Mouse (Mus musculus) hindbrain, postnatal 0 days (tissue): ENCODE measurements around the gene Fam114a1. TPM values are rescaled to one million over a fixed set of nuclear protein-coding genes. Genes with fewer than 3 reads are reported as not detected.

Source experiments
- ATAC-seq: fragments of 200-750 bp; cut with Nextera tagmentation; 2 replicates; pipeline ENCODE4 v1.8.0; 2017; ENCODE audit warnings: mild to moderate bottlenecking, moderate TSS enrichment, moderate library complexity
- DNase-seq: peaks from one replicate; pipeline ENCODE4 v3.0.0-alpha.2; 2015; ENCODE audit warnings: low spot score
- H3K27ac ChIP-seq: fragments of 300-500 bp; sonication (generic); 2 replicates; pipeline ENCODE4 v1.5.1; 2014; ENCODE audit warnings: mild to moderate bottlenecking
- H3K27me3 ChIP-seq: fragments of 300-500 bp; sonication (generic); 2 replicates; pipeline ENCODE4 v1.6.1; 2014; ENCODE audit warnings: low read length, mixed read lengths; ENCODE audit not compliant: insufficient read depth
- H3K36me3 ChIP-seq: fragments of 300-500 bp; sonication (generic); 2 replicates; pipeline ENCODE4 v1.6.1; 2014; ENCODE audit warnings: low read length, mixed read lengths; ENCODE audit not compliant: insufficient read depth
- H3K4me1 ChIP-seq: fragments of 300-500 bp; sonication (generic); 2 replicates; pipeline ENCODE4 v1.6.1; 2014; ENCODE audit warnings: antibody characterized with exemption, low read length, mixed read lengths; ENCODE audit not compliant: insufficient read depth
- H3K4me2 ChIP-seq: fragments of 300-500 bp; sonication (generic); 2 replicates; pipeline ENCODE4 v1.6.1; 2014; ENCODE audit warnings: low read depth, mild to moderate bottlenecking, low read length, moderate library complexity, mixed read lengths
- H3K4me3 ChIP-seq: fragments of 300-500 bp; sonication (generic); 2 replicates; pipeline ENCODE4 v1.5.1; 2014; ENCODE audit warnings: low read length
- H3K9ac ChIP-seq: fragments of 300-500 bp; sonication (generic); replicated peaks from 2 replicates; pipeline ENCODE4 v1.6.1; 2014; ENCODE audit warnings: mild to moderate bottlenecking, low read length, moderate library complexity, mixed read lengths
- H3K9me3 ChIP-seq: fragments of 300-500 bp; sonication (generic); 2 replicates; pipeline ENCODE4 v1.6.1; 2016; ENCODE audit warnings: low read length, mixed read lengths
- CTCF ChIP-seq: IDR thresholded peaks from 2 replicates; pipeline ENCODE4 v1.5.1; 2016; ENCODE audit warnings: antibody characterized with exemption, control low read depth, low read depth
- WGBS: fragments of 180-500 bp; shearing (Covaris S2); extraction: QIAGEN DNeasy Blood & Tissue Kit; methylation state at CpG from one replicate; pipeline ENCODE4 v1.1.7; 2014; 5-methylcytosine and 5-hydroxymethylcytosine counted together
- polyA plus RNA-seq: library from polyadenylated mRNA; unstranded; fragments of >200 nt; fragmentation: Nextera tagmentation; extraction: Ambion mirVana; gene quantifications from 2 replicates; pipeline ENCODE4 v1.2.1, GENCODE M21; 2015
- total RNA-seq: library from RNA; depleted of rRNA; stranded (reverse); fragments of >200 nt; gene quantifications from 2 replicates; pipeline ENCODE4 v1.2.3, GENCODE M21; 2014

The Fam114a1 gene
- total and polyA plus RNA-seq, 2 experiments from 2014 or later: 3.9 to 7.3 TPM

DNA sequence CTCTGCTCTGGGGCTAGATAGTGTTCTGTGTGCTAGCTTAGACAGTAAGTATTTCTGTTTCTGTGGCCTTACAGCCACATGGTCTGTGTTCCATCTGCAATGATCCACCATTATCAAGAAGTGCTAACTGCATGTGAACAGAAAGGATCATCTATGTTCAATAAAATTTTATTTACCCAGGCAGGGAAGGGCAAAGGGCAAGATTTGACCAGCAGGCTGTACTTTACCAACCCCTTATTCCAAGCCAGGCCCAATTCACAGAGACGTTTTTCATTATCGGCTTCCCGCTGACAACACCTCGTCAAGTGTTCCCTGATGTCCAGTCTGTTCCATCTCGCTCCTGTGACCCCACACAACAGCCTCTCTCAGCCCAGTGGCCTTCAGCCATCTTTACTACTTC, 5.2 kb downstream of the Fam114a1 start:
- H3K36me3 ChIP-seq: no peaks in the 10 kb centered on the region
- no peak overlapping the region for H3K4me3 ChIP-seq
- H3K27ac ChIP-seq: no peak overlapping the region
- no peaks in the 10 kb centered on the region for H3K4me1 ChIP-seq
- H3K4me2 ChIP-seq: no peak overlapping the region
- WGBS: 77% methylated on average over 5 of the region's 5 CpGs
- no peaks in the 10 kb centered on the region for H3K9me3 ChIP-seq
- no peaks in the 10 kb centered on the region for H3K27me3 ChIP-seq
- TF ChIP-seq CTCF: no peak
- H3K9ac ChIP-seq: no peak overlapping the region
- ATAC-seq (no peak), DNase-seq (no peak)

DNA sequence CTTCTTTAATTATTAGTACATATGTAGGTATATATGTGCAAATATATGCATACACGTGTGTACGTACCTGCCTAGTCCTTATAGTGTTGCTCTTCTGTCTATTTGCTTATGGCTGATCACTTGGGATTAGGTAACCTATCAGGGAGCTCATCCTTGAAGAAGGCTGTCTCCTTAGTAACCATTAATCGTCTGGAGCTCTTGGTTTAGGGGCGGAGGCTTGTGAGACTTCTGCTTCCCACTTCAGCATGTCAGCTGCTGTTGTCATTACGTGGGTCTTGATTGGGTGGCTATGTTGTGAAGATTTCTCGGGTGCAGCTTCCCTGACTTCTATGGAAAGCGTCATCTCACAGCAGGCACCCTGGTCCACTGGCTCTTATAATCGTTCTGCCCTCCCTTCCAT, 7.3 kb downstream of the Fam114a1 start:
- no peak for TF ChIP-seq CTCF
- Histone ChIP-seq H3K4me3 (no peak overlapping the region), H3K4me2 (no peak overlapping the region), H3K27ac (no peak overlapping the region), H3K36me3 (no peaks in the 10 kb centered on the region), H3K27me3 (no peaks in the 10 kb centered on the region), H3K9me3 (no peaks in the 10 kb centered on the region), H3K9ac (no peak overlapping the region), H3K4me1 (no peaks in the 10 kb centered on the region)
- DNase-seq (peak; percentile 11), ATAC-seq (peak; percentile 49; the same call in 1 of the 2 replicates)
- WGBS: 65% methylated on average over 8 of the region's 8 CpGs

- 81% methylated on average over 7 of the region's 7 CpGs for WGBS
- Histone ChIP-seq H3K27me3 (no peaks in the 10 kb centered on the region), H3K9ac (no peak overlapping the region), H3K9me3 (no peaks in the 10 kb centered on the region), H3K4me2 (no peak overlapping the region), H3K4me1 (no peaks in the 10 kb centered on the region), H3K4me3 (no peak overlapping the region), H3K27ac (no peak overlapping the region), H3K36me3 (no peaks in the 10 kb centered on the region)
- ATAC-seq: no peak
- DNase-seq: no peak
- TF ChIP-seq CTCF: no peak
These were observed 16.1 kb downstream of the Fam114a1 start for GRCm38 (mm10) chr5:64985971-64986370.

DNA sequence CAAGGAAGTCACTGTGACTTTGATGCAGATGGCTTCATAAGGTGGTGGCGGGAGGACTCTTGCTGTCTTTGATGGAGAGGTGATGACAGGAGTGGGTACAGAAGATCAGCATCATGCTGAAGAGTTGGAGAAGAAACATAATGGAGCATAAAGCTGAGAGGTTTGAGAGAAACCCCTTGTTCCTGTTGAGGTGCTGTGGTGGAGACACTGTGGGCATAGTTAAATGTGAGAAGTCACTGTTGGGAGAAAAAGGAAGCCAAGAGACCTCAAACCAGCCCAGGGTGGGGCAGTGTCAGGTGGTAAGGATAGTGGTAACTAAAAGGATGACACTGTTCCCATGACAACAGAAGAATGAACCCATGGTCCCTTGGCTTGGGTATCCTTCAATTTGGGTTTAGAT, 20.1 kb downstream of the Fam114a1 start:
- 91% methylated on average over 1 of the region's 1 CpGs for WGBS

DNA sequence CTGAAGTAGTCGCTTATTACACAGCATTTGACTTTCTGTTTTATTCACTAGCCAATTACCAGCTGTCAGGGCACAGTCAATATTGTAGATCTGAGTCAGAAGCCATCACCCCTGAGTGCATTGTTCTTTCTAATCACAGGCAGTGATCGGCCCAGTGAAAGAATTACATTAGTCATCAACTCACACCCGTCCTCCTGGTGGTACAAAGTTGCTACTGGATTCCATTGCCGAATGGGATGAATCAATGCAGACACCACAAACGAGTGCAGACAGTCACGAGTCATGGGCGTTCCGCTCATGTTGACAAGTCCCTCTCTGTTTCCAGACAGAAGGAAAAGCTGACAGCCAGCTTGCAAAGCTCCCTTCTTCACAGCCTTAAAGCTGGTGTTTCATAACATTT, 22.7 kb downstream of the Fam114a1 start:
- no peak overlapping the region for H3K4me2 ChIP-seq
- DNase-seq: peak; percentile 13
- H3K9me3 ChIP-seq: no peaks in the 10 kb centered on the region
- H3K27me3 ChIP-seq: no peaks in the 10 kb centered on the region
- ATAC-seq: no peak
- H3K4me1 ChIP-seq: no peaks in the 10 kb centered on the region
- H3K4me3 ChIP-seq: no peak overlapping the region
- WGBS: 52% methylated on average over 8 of the region's 8 CpGs
- peak; percentile 46 for TF ChIP-seq CTCF
- no peak overlapping the region for H3K27ac ChIP-seq
- no peak overlapping the region for H3K9ac ChIP-seq
- H3K36me3 ChIP-seq: no peaks in the 10 kb centered on the region

More for the DNA sequence above, 20.1 kb downstream of the Fam114a1 start:
- Histone ChIP-seq H3K4me3 (no peak overlapping the region), H3K27ac (no peak overlapping the region), H3K9ac (no peak overlapping the region), H3K4me1 (no peaks in the 10 kb centered on the region), H3K36me3 (no peaks in the 10 kb centered on the region), H3K9me3 (no peaks in the 10 kb centered on the region), H3K4me2 (no peak overlapping the region), H3K27me3 (no peaks in the 10 kb centered on the region)
- DNase-seq (no peak), ATAC-seq (no peak)
- TF ChIP-seq CTCF: no peak

- DNase-seq: no peak
- no peak for ATAC-seq
- no peak overlapping the region for H3K9ac ChIP-seq
- H3K27ac ChIP-seq: no peak overlapping the region
- no peak overlapping the region for H3K4me3 ChIP-seq
- no peaks in the 10 kb centered on the region for H3K27me3 ChIP-seq
- no peaks in the 10 kb centered on the region for H3K4me1 ChIP-seq
- H3K9me3 ChIP-seq: no peaks in the 10 kb centered on the region
- WGBS: 97% methylated on average over 2 of the region's 2 CpGs
- no peaks in the 10 kb centered on the region for H3K36me3 ChIP-seq
- no peak for TF ChIP-seq CTCF
- no peak overlapping the region for H3K4me2 ChIP-seq
These were observed 25.5 kb downstream of the Fam114a1 start for GRCm38 (mm10) chr5:64995408-64995807.

DNA sequence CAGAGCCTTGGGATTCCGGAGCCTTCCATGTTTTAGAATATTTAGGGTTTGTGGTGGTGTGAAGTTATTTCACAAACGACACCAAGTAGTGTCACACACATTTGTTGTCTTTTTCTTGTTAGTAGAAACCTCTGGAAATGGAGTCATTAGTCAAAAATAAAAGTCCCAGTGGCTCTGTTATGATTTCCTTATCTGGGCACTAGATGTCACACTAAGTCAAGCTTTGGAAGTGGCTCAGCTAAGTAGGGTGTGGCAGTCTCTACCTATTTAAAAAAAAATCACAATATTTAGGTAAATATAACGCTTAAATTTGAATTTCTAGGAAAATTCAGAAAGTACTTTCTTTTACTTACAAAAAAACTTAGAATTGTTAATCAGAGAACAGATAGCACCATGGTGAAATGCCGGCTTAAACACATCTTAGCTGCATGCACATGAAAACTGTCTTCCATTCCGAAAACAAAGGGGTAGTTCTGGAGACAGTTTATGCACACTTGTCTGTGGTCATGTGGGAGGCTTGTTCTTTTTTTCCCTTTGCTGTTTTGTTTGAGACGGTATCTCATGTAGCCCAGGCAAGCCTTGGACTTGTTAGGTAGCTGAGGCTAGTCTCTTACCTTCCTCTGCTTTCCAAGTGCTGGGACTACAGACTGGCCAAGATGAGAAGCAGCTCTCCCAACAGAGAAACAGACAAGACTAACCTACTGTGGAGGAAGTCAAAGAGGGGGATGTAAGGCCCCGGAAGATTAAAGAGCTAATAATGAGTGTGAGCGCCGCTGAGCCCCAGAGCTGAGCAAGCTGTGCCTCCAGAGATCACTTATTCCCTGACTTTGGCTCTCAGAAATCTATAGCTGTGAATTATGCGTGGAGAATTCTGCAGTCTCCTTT, 33.3 kb downstream of the Fam114a1 start:
- DNase-seq (peak; percentile 73), ATAC-seq (peak; percentile 65)
- Histone ChIP-seq H3K4me1 (peaks cover 3% of the 10 kb centered on the region), H3K4me2 (no peak overlapping the region), H3K36me3 (no peaks in the 10 kb centered on the region), H3K9me3 (no peaks in the 10 kb centered on the region), H3K9ac (no peak overlapping the region), H3K27me3 (no peaks in the 10 kb centered on the region), H3K4me3 (no peak overlapping the region), H3K27ac (peak overlapping the region; percentile 59; the same call in 1 of the 2 replicates)
- TF ChIP-seq CTCF: peak; percentile 73
- WGBS: 48% methylated on average over 10 of the region's 10 CpGs
